Mouse (Mus musculus) intestine, postnatal 0 days (tissue): ENCODE measurements around the gene Glce. TPM values are rescaled to one million over a fixed set of nuclear protein-coding genes. Genes with fewer than 3 reads are reported as not detected.

Source experiments
- ATAC-seq: fragments of 200-750 bp; cut with Nextera tagmentation; 2 replicates; pipeline ENCODE4 v1.8.0; 2017; ENCODE audit warnings: mild to moderate bottlenecking, moderate TSS enrichment, moderate library complexity
- H3K27ac ChIP-seq: fragments of 300-500 bp; sonication (generic); 2 replicates; pipeline ENCODE4 v1.5.1; 2014; ENCODE audit warnings: mild to moderate bottlenecking, low read depth, low read length, moderate library complexity
- H3K27me3 ChIP-seq: fragments of 300-500 bp; sonication (generic); replicated peaks from 2 replicates; pipeline ENCODE4 v1.6.1; 2014; ENCODE audit warnings: low read length, mixed read lengths; ENCODE audit not compliant: control insufficient read depth, insufficient read depth
- H3K36me3 ChIP-seq: fragments of 300-500 bp; sonication (generic); 2 replicates; pipeline ENCODE4 v1.6.1; 2014; ENCODE audit warnings: mild to moderate bottlenecking, moderate library complexity; ENCODE audit not compliant: control insufficient read depth, insufficient read depth
- H3K4me1 ChIP-seq: fragments of 300-500 bp; sonication (generic); replicated peaks from 2 replicates; pipeline ENCODE4 v1.6.1; 2014; ENCODE audit warnings: antibody characterized with exemption, low read length, mixed read lengths; ENCODE audit not compliant: control insufficient read depth, insufficient read depth
- H3K4me2 ChIP-seq: fragments of 300-500 bp; sonication (generic); replicated peaks from 2 replicates; pipeline ENCODE4 v1.6.1; 2014; ENCODE audit warnings: low read depth, mild to moderate bottlenecking, moderate library complexity
- H3K4me3 ChIP-seq: fragments of 300-500 bp; sonication (generic); 2 replicates; pipeline ENCODE4 v1.5.1; 2014; ENCODE audit warnings: low read depth, low read length
- H3K9ac ChIP-seq: fragments of 300-500 bp; sonication (generic); 2 replicates; pipeline ENCODE4 v1.6.1; 2014; ENCODE audit warnings: mild to moderate bottlenecking, low read depth, low read length
- H3K9me3 ChIP-seq: fragments of 300-500 bp; sonication (generic); 2 replicates; pipeline ENCODE4 v1.6.1; 2016; ENCODE audit warnings: mixed run types; ENCODE audit not compliant: control insufficient read depth
- CTCF ChIP-seq: sonication (generic); IDR thresholded peaks from 2 replicates; pipeline ENCODE4 v1.5.1; 2016; ENCODE audit warnings: low read depth, mild to moderate bottlenecking, control low read depth, antibody characterized with exemption, moderate library complexity
- WGBS: fragments of 180-500 bp; shearing (Covaris S2); extraction: QIAGEN DNeasy Blood & Tissue Kit; methylation state at CpG from one replicate; pipeline ENCODE4 v1.1.7; 2014; 5-methylcytosine and 5-hydroxymethylcytosine counted together
- microRNA-seq: library from miRNA; unstranded; fragments of <30 nt; microRNA quantifications from one replicate; pipeline ENCODE4, GENCODE M21; 2016
- polyA plus RNA-seq: library from polyadenylated mRNA; unstranded; fragments of >200 nt; fragmentation: Nextera tagmentation; extraction: Ambion mirVana; gene quantifications from 2 replicates; pipeline ENCODE4 v1.2.1, GENCODE M21; 2015

Gene Glce
- polyA plus RNA-seq, 1 experiment from 2014 or later = 8.1 TPM

DNA sequence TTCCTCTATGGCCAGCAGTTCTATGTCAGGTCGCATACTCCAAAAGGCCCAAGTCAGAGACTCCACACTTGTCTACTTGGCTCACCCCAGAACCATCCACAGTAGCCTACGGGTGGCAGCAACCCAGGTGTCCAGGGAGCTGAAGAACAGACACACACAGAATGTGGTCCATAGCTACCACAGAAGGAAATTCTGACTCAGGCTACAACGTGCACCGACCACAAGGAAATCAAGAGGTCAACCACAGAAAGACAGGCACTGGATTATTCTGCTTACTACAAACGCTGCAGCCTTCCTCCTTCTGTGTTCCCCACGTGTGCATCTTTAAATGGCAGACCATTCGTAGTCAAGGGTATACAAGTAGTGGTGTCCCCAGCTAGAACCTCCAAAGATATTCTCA is 102.2 kb downstream of the Glce start:
- Histone ChIP-seq H3K4me3 (no peak overlapping the region), H3K9ac (no peak overlapping the region), H3K9me3 (no peaks in the 10 kb centered on the region), H3K36me3 (no peaks in the 10 kb centered on the region), H3K4me2 (no peak overlapping the region), H3K27me3 (0 out of 2 replicates have a peak, but pooled peaks cover 5% of the 10 kb centered on the region), H3K27ac (no peak overlapping the region), H3K4me1 (no peaks in the 10 kb centered on the region)
- TF ChIP-seq CTCF = no peak
- ATAC-seq = no peak
- WGBS = 81% methylated on average over 7 of the region's 7 CpGs

GRCm38 (mm10) chr9:62018229-62019093 is 104.0 kb downstream of the Glce start:
- no peak for TF ChIP-seq CTCF
- ATAC-seq = no peak
- Histone ChIP-seq H3K4me3 (no peak overlapping the region), H3K36me3 (no peaks in the 10 kb centered on the region), H3K4me1 (no peaks in the 10 kb centered on the region), H3K4me2 (no peak overlapping the region), H3K27me3 (no peaks in the 10 kb centered on the region), H3K9ac (no peak overlapping the region), H3K27ac (no peak overlapping the region), H3K9me3 (no peaks in the 10 kb centered on the region)
- WGBS = 63% methylated on average over 14 of the region's 14 CpGs

- no peak overlapping the region for H3K4me2 ChIP-seq
- no peak overlapping the region for H3K27ac ChIP-seq
- no peaks in the 10 kb centered on the region for H3K27me3 ChIP-seq
- no peak for TF ChIP-seq CTCF
- H3K9me3 ChIP-seq = no peaks in the 10 kb centered on the region
- H3K9ac ChIP-seq = no peak overlapping the region
- no peak overlapping the region for H3K4me3 ChIP-seq
- ATAC-seq = no peak
- WGBS = 58% methylated on average over 6 of the region's 6 CpGs
- H3K4me1 ChIP-seq = no peaks in the 10 kb centered on the region
- no peaks in the 10 kb centered on the region for H3K36me3 ChIP-seq
These were observed 105.1 kb downstream of the Glce start for GRCm38 (mm10) chr9:62017329-62017728.

DNA sequence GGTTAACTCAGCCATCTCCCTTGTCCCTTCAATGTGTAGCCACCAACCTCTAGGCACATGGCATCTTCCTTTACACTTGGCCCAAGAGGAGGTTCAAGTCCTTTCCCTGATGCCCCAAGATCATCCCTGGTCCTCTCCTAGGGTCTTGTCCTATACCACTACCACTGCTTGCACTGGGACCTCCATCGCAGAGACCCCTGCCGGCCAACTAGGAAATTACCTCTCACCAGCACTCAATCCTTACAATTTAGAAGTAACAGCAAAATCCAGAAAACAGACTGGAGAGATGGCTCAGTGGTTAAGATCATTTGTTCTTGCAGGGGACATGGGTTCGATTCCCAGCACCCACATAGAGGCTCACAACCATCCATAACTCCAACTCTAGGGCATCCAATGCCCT is 107.0 kb downstream of the Glce start:
- 71% methylated on average over 3 of the region's 3 CpGs for WGBS
- Histone ChIP-seq H3K4me2 (no peak overlapping the region), H3K27ac (no peak overlapping the region), H3K4me3 (no peak overlapping the region), H3K4me1 (no peaks in the 10 kb centered on the region), H3K9me3 (no peaks in the 10 kb centered on the region), H3K36me3 (no peaks in the 10 kb centered on the region), H3K9ac (no peak overlapping the region), H3K27me3 (no peaks in the 10 kb centered on the region)
- TF ChIP-seq CTCF = peak; percentile 50
- no peak for ATAC-seq

GRCm38 (mm10) chr9:62013316-62014097 is 108.9 kb downstream of the Glce start:
- no peak overlapping the region for H3K4me3 ChIP-seq
- H3K27me3 ChIP-seq = peaks cover 4% of the 10 kb centered on the region; the same call in 1 of the 2 replicates
- WGBS = 71% methylated on average over 12 of the region's 12 CpGs
- no peak for ATAC-seq
- no peak overlapping the region for H3K27ac ChIP-seq
- H3K4me1 ChIP-seq = no peaks in the 10 kb centered on the region
- H3K9me3 ChIP-seq = no peaks in the 10 kb centered on the region
- no peak for TF ChIP-seq CTCF
- no peak overlapping the region for H3K9ac ChIP-seq
- no peak overlapping the region for H3K4me2 ChIP-seq
- H3K36me3 ChIP-seq = no peaks in the 10 kb centered on the region

- H3K27me3 ChIP-seq = peaks cover 4% of the 10 kb centered on the region; the same call in 1 of the 2 replicates
- no peak overlapping the region for H3K4me3 ChIP-seq
- no peaks in the 10 kb centered on the region for H3K9me3 ChIP-seq
- 28% methylated on average over 5 of the region's 5 CpGs for WGBS
- H3K27ac ChIP-seq = no peak overlapping the region
- H3K36me3 ChIP-seq = no peaks in the 10 kb centered on the region
- TF ChIP-seq CTCF = no peak
- peak; percentile 91 for ATAC-seq
- H3K9ac ChIP-seq = no peak overlapping the region
- H3K4me2 ChIP-seq = peak overlapping the region; percentile 18; the same call in 1 of the 2 replicates
- peaks cover 5% of the 10 kb centered on the region; the same call in 1 of the 2 replicates for H3K4me1 ChIP-seq
These were observed 114.1 kb downstream of the Glce start for GRCm38 (mm10) chr9:62008360-62008759.

Small RNAs within 50 kb of the gene (microRNA-seq; reads per million reads assigned to microRNA genes)
- not detected for gene Mir5133

Other genes with a start within 250 kb of the Glce start
- 1,118 and 1,197 TPM in 2 replicates for gene Rplp1, start 208.1 kb downstream of the Glce start, polyA plus RNA-seq
- 14.8 and 16.2 TPM in 2 replicates for gene Kif23, start 175.9 kb downstream of the Glce start, polyA plus RNA-seq
- gene Paqr5, start 95.8 kb downstream of the Glce start, polyA plus RNA-seq = 2.1 and 5.1 TPM in 2 replicates
- gene Spesp1, start 159.6 kb upstream of the Glce start, polyA plus RNA-seq = not detected in 2 replicates
- gene Anp32a, start 218.6 kb upstream of the Glce start, polyA plus RNA-seq = 53.6 and 57.4 TPM in 2 replicates